Mouse (Mus musculus): Measurements from ENCODE around the gene Pitx3.

GRCm38 (mm10) chr19:46148372-46148760 is 240 bp upstream of the Pitx3 start:
- TF ChIP-seq MAFK (IDR thresholded peaks at IDR 0.05; ENCODE audit: insufficient read depth, low read depth, low read length) (no peak), ZNF384 (IDR thresholded peaks at IDR 0.05; ENCODE audit: low read depth, low read length) (no peak), HCFC1 (IDR thresholded peaks at IDR 0.05; ENCODE audit: borderline replicate concordance, insufficient read depth, low read length) (no peak), CHD2 (IDR thresholded peaks at IDR 0.05; ENCODE audit: low read depth, low read length) (no peak), ZC3H11A (IDR thresholded peaks at IDR 0.05; ENCODE audit: borderline replicate concordance, low read depth, low read length) (no peak)
